Mouse (Mus musculus) lung, postnatal 0 days (tissue): ENCODE measurements around the gene Ptgir.

ENCODE experiments used
- CTCF ChIP-seq: IDR thresholded peaks from 2 replicates; pipeline ENCODE4 v1.5.1; 2016; ENCODE audit warnings: antibody characterized with exemption, mild to moderate bottlenecking
- EP300 ChIP-seq: IDR thresholded peaks from 2 replicates; pipeline ENCODE4 v1.6.1; 2016; ENCODE audit warnings: antibody characterized with exemption, mild to moderate bottlenecking, control low read depth

- TF ChIP-seq CTCF (no peak), EP300 (no peak)
Observed at GRCm38 (mm10) chr7:16876608-16877007, 29.7 kb upstream of the Ptgir start.
